25 mouse cellular contexts compared by ENCODE assay signal in the genomic region with DNA sequence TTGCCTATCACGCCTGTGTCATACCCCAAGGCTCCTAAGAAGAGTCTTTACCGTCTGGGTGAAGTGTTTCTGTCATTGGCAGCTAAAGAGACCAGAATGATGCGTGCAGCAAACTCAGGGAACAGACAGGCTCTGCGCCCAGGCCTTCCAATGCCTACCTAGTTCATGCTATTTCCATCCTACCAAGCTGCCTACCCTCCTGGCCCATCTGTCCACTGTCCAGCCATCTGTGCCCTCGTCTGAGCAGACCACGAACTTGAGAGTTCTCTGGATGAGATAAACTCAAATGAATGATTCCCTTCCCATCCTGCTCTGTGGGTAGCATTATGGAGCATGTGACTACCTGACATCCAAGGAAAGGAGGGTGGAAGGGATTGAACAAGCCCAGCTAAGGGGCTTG. TPM values are rescaled to one million over a fixed set of nuclear protein-coding genes. Genes with fewer than 3 reads are reported as not detected.
DNase-seq lines count a peak whose midpoint lies in the region; ATAC-seq and TF ChIP-seq lines count a peak whose summit lies in the region.
"Had no signal": no experiment of that assay in that cellular context is flagged by ENCODE, and none has a peak within 500 bp of the region (broad histone marks: within the 10 kb centered on the region; RNA-seq: fewer than 3 reads in every experiment).

No protein-coding gene starts in this region.

- 8% methylated on average over 6 of the region's 6 CpGs for WGBS in cerebellum, adult 2 months
- WGBS in hindbrain, embryonic 11.5 days, result 82% methylated on average over 6 of the region's 6 CpGs

- no peak overlapping the region for H3K4me3 ChIP-seq in cerebellum, adult 2 months (replicated peaks; ENCODE audit: insufficient read depth, low read depth, low read length)
- H3K4me3 ChIP-seq in hindbrain, embryonic 11.5 days (ENCODE audit: low read depth, low read length), result no peak overlapping the region
- H3K4me3 ChIP-seq: heart, embryonic 13.5 days; hindbrain, embryonic 15.5 days; kidney, embryonic 15.5 days; liver, embryonic 12.5 days; neural tube, embryonic 13.5 days had no signal

- no peaks in the 10 kb centered on the region for H3K27me3 ChIP-seq in cerebellum, adult 2 months (ENCODE audit: control insufficient read depth, insufficient read depth, low read length)
- H3K27me3 ChIP-seq in hindbrain, embryonic 11.5 days (ENCODE audit: control insufficient read depth, insufficient read depth, low read length), result no peaks in the 10 kb centered on the region
- H3K27me3 ChIP-seq: hindbrain, embryonic 15.5 days; kidney, embryonic 15.5 days; liver, embryonic 12.5 days; neural tube, embryonic 13.5 days had no signal

- TF ChIP-seq CTCF in cerebellum, adult 2 months (IDR thresholded peaks at IDR 0.05; ENCODE audit: borderline replicate concordance, insufficient read depth, low read depth, low read length), result no peak

- H3K9me3 ChIP-seq in hindbrain, embryonic 11.5 days (ENCODE audit: control insufficient read depth, low read length), result no peaks in the 10 kb centered on the region
- H3K9me3 ChIP-seq: heart, embryonic 13.5 days; hindbrain, embryonic 15.5 days; kidney, embryonic 15.5 days; liver, embryonic 12.5 days; neural tube, embryonic 13.5 days had no signal

- H3K4me1 ChIP-seq in cerebellum, adult 2 months (ENCODE audit: control insufficient read depth, insufficient read depth, low read length), result peaks cover 5% of the 10 kb centered on the region; the same call in 1 of the 2 replicates
- H3K4me1 ChIP-seq in hindbrain, embryonic 11.5 days (replicated peaks; ENCODE audit: control insufficient read depth, insufficient read depth, low read length), result no peaks in the 10 kb centered on the region
- H3K4me1 ChIP-seq: heart, embryonic 13.5 days; hindbrain, embryonic 15.5 days; kidney, embryonic 15.5 days; liver, embryonic 12.5 days; neural tube, embryonic 13.5 days had no signal

- ATAC-seq in frontal cortex, adult (ENCODE audit: low TSS enrichment), result peak; percentile 11; the same call in 1 of the 2 replicates
- no peak for ATAC-seq in hindbrain, embryonic 11.5 days (ENCODE audit: low FRiP score)
- ATAC-seq: CD4-positive, CD25-positive, alpha-beta regulatory T cell, adult 4 months; forebrain, embryonic 14.5 days; inflammation-experienced regulatory T-cells, adult 6 months; liver, embryonic 12.5 days; liver, postnatal 0 days had no signal

- no peak overlapping the region for H3K9ac ChIP-seq in hindbrain, embryonic 11.5 days (ENCODE audit: low read depth, low read length)
- H3K9ac ChIP-seq: heart, embryonic 13.5 days; hindbrain, embryonic 15.5 days; kidney, embryonic 15.5 days; liver, embryonic 12.5 days; liver, postnatal 0 days; neural tube, embryonic 13.5 days had no signal

- no peak overlapping the region for H3K4me2 ChIP-seq in hindbrain, embryonic 11.5 days (replicated peaks; ENCODE audit: low read depth, low read length)
- H3K4me2 ChIP-seq: heart, embryonic 13.5 days; hindbrain, embryonic 15.5 days; kidney, embryonic 15.5 days; liver, embryonic 12.5 days; midbrain, embryonic 11.5 days; neural tube, embryonic 13.5 days had no signal

- no peaks in the 10 kb centered on the region for H3K36me3 ChIP-seq in hindbrain, embryonic 11.5 days (ENCODE audit: control insufficient read depth, insufficient read depth, low read length)
- H3K36me3 ChIP-seq: heart, embryonic 13.5 days; kidney, embryonic 15.5 days; liver, embryonic 12.5 days had no signal

- no peak for DNase-seq in frontal cortex, postnatal 36 days (ENCODE audit: low spot score in 2 of 2)
- DNase-seq in brain, adult 2 months (ENCODE audit: low read depth, low spot score), result peak; percentile 91
- peak; percentile 74 to 83 for DNase-seq in cerebellum, adult 2 months
- DNase-seq in cerebellum, postnatal 14 days, result peak; percentile 71 to 73
- no peak for DNase-seq in hindbrain, embryonic 11.5 days (ENCODE audit: low spot score)
- DNase-seq in ovary, postnatal 10 days (ENCODE audit: low spot score), result no peak
- DNase-seq: adrenal gland, postnatal 14 days; heart, postnatal 10 days; kidney, adult 11 months; kidney, postnatal 36 days; layer of hippocampus, postnatal 36 days; liver, postnatal 0 days; lung, postnatal 36 days; spleen, adult 18-20 months; thymus, postnatal 14 days had no signal

- no peak for TF ChIP-seq POLR2A in cerebellum, adult 2 months (IDR thresholded peaks at IDR 0.05; ENCODE audit: borderline replicate concordance, insufficient read depth, low read length)

- no peak overlapping the region for H3K27ac ChIP-seq in cerebellum, adult 2 months (ENCODE audit: insufficient read depth, low read length)
- no peak overlapping the region for H3K27ac ChIP-seq in hindbrain, embryonic 11.5 days (ENCODE audit: low read depth, low read length)
- H3K27ac ChIP-seq: heart, embryonic 13.5 days; hindbrain, embryonic 15.5 days; kidney, embryonic 15.5 days; liver, embryonic 12.5 days; neural tube, embryonic 13.5 days had no signal

RNA-seq across cellular contexts. Expression of gene Ptpn5, which starts 16.8 kb away (rescaled TPM):
- polyA plus RNA-seq in cerebellum, adult 2 months (2012; rRNA removed), result 47.4 and 61.1 TPM in 2 replicates
- polyA plus RNA-seq in hindbrain, embryonic 11.5 days (2014; fragmentation: Nextera tagmentation; extraction: Ambion mirVana), result 27.9 and 28.2 TPM in 2 replicates
- polyA plus RNA-seq: liver, embryonic 12.5 days; liver, postnatal 0 days had no signal

Comparison
In these comparisons a context has a peak if more than half of its experiments do, and no peak if none do; other contexts are left out.
1. DNase-seq: peak in brain, adult 2 months (single experiment), cerebellum, adult 2 months (2 of 2) and cerebellum, postnatal 14 days (2 of 2); none in frontal cortex, postnatal 36 days (0 of 2), hindbrain, embryonic 11.5 days (single experiment) and ovary, postnatal 10 days (single experiment).